Mouse (Mus musculus) right cerebral cortex, postnatal 4 days (tissue): Measurements from ENCODE around the gene Kcnj11.

Experiments
- DNase-seq: peaks from one replicate; pipeline ENCODE4 v3.0.0-alpha.2; 2022

The Kcnj11 gene

GRCm38 (mm10) chr7:46103075-46103591 is 2.6 kb upstream of the Kcnj11 start:
- DNase-seq, result peak; percentile 65

GRCm38 (mm10) chr7:46099682-46100081 is 882 bp downstream of the Kcnj11 start:
- DNase-seq, result no peak

- no peak for DNase-seq
These were observed 1.7 kb downstream of the Kcnj11 start for GRCm38 (mm10) chr7:46098919-46099286.

- DNase-seq, result no peak
These were observed 2.2 kb downstream of the Kcnj11 start for GRCm38 (mm10) chr7:46098221-46098918.

GRCm38 (mm10) chr7:46097319-46097783 is 3.2 kb downstream of the Kcnj11 start:
- DNase-seq, result no peak

GRCm38 (mm10) chr7:46096136-46096535 is 4.4 kb downstream of the Kcnj11 start:
- DNase-seq, result peak; percentile 82

- DNase-seq, result no peak
These were observed 7.8 kb downstream of the Kcnj11 start for GRCm38 (mm10) chr7:46092803-46093202.

- no peak for DNase-seq
These were observed 12.3 kb downstream of the Kcnj11 start for GRCm38 (mm10) chr7:46088241-46088640.

- no peak for DNase-seq
These were observed 14.2 kb downstream of the Kcnj11 start for GRCm38 (mm10) chr7:46086378-46086777.

- DNase-seq, result no peak
These were observed 15.6 kb downstream of the Kcnj11 start for GRCm38 (mm10) chr7:46084839-46085513.

- no peak for DNase-seq
These were observed 16.5 kb downstream of the Kcnj11 start for GRCm38 (mm10) chr7:46084024-46084423.

GRCm38 (mm10) chr7:46077675-46078074 is 22.9 kb downstream of the Kcnj11 start:
- no peak for DNase-seq

GRCm38 (mm10) chr7:46076844-46077243 is 23.7 kb downstream of the Kcnj11 start:
- DNase-seq, result no peak

GRCm38 (mm10) chr7:46068831-46069230 is 31.7 kb downstream of the Kcnj11 start:
- DNase-seq, result no peak

- no peak for DNase-seq
These were observed 37.3 kb downstream of the Kcnj11 start for GRCm38 (mm10) chr7:46063296-46063695.

GRCm38 (mm10) chr7:46061614-46062013 is 39.0 kb downstream of the Kcnj11 start:
- DNase-seq, result no peak

- DNase-seq, result no peak
These were observed 39.9 kb downstream of the Kcnj11 start for GRCm38 (mm10) chr7:46060688-46061087.

- DNase-seq, result no peak
These were observed 41.7 kb downstream of the Kcnj11 start for GRCm38 (mm10) chr7:46058882-46059281.

GRCm38 (mm10) chr7:46053566-46053965 is 47.0 kb downstream of the Kcnj11 start:
- DNase-seq, result no peak

- peak; percentile 36 for DNase-seq
These were observed 48.3 kb downstream of the Kcnj11 start for GRCm38 (mm10) chr7:46052161-46052821.

GRCm38 (mm10) chr7:46049981-46050380 is 50.6 kb downstream of the Kcnj11 start:
- no peak for DNase-seq

GRCm38 (mm10) chr7:46047873-46048562 is 52.5 kb downstream of the Kcnj11 start:
- no peak for DNase-seq

GRCm38 (mm10) chr7:46045882-46046281 is 54.7 kb downstream of the Kcnj11 start:
- no peak for DNase-seq
